Mouse (Mus musculus) left cerebral cortex, adult 11 months (tissue): Measurements from ENCODE around the gene Mapkapk2.

Experiments used
- DNase-seq: peaks from one replicate; pipeline ENCODE4 v3.0.0; 2022; ENCODE audit warnings: low spot score

Mapkapk2 gene

DNA sequence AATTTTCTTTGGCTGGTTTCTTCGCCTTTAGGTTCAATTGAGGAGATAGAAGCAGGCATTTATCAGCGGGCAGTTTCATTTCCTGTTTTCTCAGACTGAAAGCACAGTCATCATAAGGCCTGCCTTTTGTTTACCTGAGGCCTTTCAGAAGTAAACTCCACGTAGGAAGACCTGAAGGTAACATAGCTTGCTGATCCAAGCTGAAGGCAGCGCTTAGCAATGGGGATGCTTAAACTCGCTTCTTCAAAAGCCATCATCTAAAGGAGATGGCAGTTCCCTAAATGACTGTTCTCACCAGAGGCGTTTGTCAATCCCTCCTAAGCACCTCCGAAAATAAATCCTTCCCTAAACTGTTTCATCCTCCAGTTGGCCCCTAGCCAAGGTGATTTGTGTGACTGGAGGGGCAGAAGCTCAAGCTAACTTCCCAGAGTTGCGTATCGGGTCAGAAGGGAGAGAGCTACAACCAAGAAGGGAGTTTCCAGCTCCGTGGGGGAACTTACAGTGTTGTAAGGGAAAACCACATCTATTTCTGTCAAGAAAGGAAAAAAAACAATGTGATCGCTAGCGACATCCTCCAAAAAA lies 13.0 kb upstream of the Mapkapk2 start:
- no peak for DNase-seq

DNA sequence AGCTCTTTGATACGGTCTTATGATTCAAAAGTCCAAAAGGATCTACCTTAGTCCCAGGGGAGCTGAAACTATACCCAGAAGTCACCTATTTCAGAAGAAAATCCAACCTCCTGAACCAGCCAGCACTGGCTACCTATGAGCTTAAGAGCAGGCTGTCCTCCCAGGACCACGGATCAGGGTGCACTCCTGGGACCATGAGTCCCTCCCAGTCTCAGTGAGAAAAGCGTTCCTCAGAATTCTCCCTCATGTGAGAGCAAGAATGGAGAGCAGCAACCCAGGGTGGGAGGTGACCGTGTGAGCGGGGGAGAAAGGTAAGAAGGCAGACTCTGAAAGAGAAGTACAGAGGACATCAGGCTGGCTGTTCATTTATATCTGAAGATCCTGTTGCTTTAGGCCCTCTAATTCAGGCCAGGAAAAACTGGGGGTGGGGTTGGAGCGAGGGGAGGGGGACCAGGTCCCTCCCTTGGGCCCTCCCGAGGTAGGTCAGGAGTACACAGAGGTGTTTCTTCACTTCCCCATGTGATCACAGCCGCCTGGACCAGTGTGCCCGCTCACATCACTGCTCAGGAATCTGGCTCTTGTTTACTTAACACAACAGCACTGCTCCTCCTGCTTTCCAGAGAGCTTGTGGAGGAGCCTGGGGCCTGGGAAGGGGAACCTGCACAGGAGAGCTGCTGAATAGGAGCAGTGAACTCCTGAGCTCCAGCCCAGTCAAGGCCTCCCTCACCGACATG lies 10.1 kb upstream of the Mapkapk2 start:
- DNase-seq, result no peak

DNA sequence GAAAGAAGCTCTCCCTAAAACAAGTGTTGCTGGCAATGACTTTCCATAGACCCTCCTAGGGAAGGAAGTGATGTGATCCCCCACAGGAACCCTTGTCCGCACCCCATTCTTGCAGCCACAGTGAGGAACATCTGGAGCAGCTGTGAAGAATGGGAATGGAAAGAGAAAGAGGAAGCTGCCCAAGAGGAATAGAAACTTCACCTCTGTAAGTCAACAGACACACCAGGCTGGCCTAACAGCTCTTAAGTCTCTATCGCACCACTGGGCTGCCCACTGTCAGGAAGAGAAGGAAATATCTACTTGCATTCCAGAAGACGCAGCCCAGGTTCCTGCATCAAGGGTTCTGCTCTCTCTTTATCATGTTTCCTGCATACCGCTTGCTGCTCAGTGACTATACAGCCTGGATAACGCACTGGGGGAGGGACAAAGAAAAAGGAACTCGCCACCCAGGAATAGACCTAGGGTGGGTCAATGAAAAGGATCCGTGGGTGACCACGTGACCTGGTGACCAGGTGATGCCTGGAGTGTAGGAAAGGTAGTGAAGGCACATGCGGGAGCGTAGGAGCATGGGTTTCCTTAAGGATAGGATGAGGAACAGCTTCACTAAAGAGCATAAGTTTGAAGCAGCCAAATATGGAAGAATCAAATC lies 6.3 kb upstream of the Mapkapk2 start:
- no peak for DNase-seq

DNA sequence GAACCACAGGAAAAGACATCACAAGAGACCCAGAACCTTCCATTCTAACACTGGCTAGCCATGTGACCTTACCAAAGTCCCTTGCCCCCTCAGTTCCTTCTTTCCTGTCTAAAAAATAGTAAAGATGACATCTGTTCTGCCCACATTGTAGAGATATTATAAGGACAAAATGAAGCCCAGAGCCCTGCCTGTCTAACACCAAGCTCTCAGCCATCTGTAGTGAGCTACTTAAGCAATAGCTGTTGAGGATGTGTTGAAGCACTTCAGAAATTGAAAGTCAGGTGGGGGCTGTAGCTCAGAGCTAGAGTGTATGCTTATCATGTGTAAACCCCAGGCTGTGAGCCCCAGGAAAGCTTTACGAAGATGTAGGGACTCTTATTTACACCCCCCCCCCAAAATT lies 3.2 kb upstream of the Mapkapk2 start:
- DNase-seq, result no peak

DNA sequence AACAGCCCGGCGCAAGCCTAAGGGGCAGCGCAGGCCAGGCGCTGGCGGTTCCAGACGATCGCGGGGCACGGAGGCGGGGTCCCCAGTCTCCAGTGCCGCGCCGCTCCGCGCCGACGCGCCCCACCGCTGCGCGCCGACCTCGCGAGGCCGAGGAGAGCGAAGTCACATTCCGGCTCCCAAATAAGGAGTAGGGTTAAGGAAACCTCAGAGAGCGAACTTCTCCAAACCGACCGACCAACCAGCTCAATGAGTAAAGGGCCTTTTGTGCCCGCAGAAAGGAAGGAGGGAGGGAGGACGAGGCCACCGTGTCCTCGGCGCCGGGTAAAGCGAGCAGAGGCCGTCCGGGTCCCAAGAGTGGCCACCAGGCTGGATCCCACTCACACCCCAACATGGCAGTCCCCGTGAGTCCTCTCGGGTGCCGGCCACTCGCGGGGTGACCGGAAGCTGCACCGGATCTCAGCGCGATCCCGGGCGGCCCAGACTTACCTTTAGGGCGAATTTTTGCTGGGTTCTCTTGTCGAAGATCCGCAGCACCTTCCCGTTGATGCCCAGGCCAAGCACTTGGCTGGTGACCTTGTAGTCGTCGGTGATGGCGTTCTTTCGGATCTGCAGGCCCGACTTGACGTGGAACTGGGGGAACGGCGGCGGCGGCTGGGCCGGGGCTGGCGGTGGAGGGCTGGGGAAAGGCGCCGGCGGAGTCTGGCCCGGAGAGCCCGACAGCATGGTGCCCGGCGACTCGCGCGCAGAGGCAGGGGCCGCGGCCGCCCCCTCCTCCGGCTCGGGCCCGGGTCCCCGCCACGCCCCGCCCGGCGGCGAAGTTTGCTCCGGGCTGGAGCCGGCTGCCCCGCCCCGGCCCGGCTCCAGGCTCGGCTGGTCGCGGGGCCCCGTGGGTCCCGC lies 575 bp downstream of the Mapkapk2 start:
- DNase-seq, result no peak

DNA sequence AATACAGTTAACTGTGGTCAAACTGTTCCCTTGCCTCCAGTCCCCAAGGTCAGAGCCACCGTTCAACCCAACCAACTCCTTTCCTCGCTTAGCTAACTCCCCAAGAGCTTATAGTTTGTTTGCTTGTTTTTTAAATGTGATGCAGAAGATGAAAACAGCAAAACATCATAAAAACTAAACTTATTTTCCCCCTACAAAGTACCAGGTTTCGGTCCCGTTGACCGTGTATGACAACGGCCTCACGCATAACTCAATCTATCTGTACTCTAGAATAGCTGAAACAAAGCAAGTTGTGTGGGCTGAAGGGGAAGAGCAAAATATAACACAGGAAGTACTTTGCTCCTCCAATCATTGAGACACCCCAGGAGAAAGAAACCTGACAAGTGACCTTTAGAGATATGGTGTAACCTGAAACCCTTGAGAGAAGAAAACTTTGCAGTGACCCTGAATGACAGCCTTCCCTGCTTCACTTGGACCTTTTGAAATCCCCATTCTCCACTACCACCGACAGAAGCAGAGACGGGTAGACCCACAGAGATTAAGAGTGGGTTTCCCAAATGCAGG lies 1.4 kb downstream of the Mapkapk2 start:
- no peak for DNase-seq

DNA sequence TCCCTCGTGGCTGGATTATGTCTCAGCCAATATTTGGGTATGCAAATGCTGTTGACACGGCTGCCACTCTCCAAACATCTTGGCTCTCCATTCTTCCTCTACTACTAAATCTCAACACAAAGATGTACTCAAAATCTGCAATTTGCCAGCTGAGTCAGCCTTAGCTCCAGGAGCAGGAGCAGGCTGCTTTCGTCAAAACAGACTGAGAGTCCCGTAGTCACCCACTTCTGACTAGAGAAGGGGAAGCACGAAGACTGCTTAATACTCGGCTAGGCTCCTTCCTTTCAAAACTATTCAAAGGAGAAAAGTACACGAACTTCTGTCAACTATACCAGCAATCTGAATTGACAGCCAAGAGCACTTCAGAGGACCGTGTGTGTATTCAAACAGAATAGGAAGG lies 2.1 kb downstream of the Mapkapk2 start:
- no peak for DNase-seq

DNA sequence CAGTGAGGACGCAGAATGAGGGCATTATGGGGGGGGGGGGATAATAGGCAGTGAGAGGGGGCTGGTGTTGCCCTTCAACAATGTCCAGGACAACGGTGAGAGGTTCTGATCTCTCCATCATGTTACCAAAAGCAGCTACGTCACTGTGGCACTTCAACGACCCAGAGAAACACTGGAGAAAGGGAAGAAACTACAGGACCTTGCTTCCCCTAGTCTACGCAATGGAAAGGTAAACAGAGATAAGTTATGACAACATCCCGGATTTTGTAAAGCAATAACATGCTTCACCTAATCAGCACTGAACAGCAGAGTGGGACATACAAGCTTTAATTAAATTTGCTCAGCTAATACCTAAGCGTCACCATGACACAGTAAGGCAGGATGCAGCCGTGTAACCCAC lies 3.7 kb downstream of the Mapkapk2 start:
- DNase-seq, result no peak

DNA sequence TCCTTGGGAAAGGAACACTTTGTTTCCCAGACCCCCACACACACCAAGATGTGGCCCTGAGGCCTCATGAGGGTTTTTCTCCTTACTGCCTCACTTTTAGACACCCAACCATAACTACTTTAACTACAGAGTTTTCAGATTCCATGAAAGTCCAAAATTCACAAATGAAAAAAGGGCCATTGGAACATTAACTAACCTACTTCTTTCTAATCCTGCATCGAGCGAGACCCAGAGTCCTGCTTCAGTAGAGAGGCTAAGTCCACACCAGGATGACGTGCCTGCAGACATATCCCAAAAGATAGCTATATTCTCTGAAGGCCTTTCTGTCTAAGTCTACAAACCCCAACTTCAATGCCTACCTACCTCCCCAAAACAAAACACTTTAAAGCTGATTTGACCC lies 4.8 kb downstream of the Mapkapk2 start:
- DNase-seq, result no peak

DNA sequence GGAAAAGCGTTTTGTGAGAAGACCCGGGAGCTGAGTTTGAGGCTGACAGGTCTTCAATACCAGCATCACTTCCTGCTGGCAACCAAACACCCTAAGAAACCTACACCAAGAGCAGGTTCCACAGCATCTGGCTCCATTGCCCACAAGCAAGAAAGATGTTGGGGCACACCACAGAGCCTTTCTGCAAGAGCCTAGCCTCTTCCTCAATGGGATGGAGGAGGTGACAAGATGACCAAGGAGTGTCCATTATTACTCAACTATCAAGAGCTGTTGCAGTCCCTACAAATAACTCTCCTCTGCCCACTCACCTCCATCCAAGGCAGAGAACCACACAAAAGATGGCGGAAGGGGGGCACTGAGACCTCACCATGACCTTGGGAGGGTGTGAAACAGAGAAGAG lies 5.5 kb downstream of the Mapkapk2 start:
- no peak for DNase-seq

DNA sequence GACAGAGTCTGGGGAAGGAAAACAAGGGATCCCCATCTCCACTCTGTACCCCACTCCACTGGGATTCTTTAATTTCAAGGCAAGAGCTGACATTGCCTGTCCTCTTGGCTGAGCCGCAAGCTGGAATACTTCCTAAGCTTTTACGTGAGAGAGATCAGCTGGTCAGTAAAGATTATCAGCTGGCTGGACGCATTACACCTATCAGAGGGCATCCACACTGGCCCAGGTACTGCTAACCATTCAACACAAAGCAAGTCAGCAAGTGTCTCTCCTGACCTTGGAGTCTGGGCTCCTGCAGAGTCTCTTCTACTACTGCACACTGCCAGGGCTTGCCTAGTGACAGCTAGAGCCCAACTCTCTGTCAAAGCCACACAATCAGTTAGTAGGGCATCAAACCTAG lies 6.1 kb downstream of the Mapkapk2 start:
- DNase-seq, result no peak

DNA sequence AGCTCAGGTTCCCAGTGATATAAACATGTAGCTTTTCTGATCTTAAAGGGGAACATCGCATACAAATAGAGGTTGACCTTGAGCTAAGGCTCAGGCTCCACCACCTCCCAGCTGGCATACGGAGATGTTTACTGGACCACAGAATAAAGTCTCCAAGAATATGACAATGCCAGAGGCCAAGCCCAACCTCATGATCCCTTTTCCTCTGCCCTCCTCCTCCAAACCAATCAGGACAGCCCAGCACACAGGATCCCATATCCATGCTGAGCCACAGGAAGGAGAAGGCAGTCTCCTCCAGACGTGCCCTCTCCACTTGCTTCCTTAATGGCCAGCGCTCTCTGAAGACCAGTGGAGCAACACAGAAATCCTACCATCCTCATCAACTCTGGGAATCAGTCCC lies 6.7 kb downstream of the Mapkapk2 start:
- no peak for DNase-seq

DNA sequence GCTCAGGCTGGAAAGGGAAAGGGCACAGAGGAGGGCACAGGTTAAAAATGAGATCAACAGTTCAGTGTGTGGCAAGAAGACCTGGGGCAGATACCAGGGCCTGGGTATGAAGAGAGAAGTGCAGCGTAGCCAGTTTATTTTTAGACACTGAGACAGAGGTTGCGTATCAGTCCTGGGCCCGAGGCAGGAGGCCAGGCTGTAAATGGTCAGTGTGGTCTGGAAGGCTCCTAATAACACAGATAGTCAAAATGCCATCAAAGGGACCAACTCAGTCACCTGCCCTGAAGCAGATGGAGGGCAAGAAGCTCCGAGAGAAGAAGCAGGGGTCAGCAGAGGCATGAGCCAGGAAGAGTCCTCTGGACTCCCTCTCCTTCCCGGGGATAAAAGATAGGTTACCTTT lies 7.4 kb downstream of the Mapkapk2 start:
- DNase-seq, result no peak

DNA sequence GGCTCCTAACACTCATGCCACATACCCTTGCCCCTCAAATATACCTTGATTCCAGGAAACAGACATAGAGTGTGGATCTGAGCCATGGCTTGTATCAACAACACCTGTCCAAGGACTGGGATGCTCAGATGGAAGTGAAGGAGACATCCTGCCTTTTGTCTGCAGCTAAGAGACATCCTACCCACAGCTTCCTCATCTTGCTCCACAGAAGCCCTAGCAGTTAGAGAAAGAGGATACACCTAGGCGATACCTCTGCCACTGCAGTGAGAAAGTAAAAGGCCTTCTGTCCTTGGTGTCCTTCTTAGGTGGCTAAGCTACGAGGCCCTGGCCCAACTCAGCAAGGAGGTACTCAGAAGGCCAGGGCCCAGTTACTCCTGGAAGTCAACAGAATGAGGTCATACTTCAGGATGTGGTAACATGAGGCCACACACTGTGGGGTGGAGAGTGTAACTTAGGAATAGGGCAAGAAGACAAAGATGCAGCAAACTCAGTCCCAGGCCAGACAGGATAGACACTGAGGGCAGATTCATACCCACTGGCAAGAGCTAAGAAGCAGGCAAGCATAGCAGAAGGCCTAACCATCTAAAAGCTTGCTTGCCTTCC lies 8.0 kb downstream of the Mapkapk2 start:
- no peak for DNase-seq

DNA sequence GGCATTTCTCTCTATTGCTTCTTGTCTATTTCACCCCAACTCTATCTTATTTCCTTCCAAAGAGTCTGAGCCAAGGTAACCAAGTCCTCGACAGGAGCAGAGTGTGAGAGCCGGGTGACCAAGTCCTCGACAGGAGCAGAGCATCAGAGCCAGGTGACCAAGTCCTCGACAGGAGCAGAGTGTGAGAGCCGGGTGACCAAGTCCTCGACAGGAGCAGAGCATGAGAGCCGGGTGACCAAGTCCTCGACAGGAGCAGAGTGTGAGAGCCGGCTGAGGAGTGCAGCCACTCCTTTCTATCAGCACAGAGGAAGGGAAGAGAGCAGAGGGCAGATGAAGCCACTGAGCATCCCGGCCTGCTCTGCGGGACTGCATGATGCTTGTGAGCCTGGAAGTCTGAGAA lies 9.1 kb downstream of the Mapkapk2 start:
- no peak for DNase-seq

DNA sequence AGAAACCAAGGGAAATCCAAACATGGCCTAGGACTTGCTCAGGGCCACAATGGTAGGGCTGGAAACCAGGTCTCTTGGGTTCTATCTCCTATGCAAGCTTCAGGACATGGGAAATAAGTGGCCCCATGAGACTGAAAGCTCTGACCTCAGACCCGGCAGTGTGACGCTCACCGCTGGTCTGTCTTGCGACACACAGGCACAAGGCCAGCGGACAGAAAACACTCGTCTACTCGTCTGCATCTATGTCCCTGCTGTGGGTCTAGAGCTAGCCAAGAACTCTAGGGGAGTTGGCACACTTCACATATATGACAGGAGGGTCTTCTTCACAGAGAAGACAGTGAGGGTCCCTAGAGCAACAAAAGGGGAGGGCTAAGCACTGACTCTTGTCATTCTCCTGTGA lies 10.7 kb downstream of the Mapkapk2 start:
- no peak for DNase-seq

DNA sequence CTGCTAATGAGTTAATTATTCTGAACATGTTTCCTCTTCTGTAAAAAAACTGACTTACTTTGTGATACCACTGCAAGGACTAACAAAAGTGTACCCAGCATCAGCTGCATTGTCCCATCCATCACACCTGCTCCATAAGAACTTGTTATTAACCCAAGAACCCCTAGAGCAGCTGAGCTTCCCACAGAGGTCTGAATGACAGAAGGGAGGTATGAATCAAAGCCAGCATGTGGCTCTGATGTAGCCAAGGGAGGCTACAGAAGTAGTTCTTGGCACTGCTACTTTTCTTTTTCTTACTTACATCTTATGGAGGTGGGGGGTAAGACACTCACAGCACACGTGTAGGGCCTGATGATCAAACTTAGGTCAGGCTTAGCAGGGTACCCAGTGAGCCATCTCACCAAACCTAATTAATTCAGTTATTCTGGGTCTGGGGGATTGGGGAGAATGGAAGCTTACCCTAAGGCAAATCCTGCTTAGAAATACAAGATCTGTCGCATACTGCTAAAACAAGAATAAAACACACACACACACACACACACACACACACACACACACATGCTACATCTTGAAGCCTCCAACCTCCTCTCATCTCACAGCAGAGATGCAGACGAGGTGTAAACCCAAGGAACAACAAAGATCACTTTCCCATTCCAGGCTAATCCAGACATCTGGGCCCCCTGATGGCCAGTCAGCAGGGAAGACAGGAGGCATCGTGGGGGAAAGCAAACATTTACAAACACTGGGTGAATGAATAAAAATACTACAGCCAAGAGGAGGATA lies 11.5 kb downstream of the Mapkapk2 start:
- no peak for DNase-seq

DNA sequence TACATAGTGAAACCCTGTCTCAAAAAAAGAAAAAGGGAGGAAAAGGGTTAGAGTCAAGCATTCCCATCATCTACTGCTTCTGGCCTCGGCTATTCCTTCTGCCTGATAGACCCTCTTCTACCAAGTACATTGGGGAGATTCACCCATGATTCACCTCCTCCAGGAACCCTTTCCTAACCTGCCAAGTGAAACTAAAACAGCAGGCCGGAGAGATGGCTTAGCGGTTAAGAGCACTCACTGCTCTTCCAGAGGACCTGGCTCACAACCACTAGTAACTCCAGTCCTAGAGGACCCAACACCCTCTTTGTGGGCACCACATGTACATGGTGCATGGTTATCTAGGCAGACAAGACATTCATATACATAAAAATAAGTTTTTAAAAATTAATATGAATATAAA lies 12.4 kb downstream of the Mapkapk2 start:
- DNase-seq, result no peak

DNA sequence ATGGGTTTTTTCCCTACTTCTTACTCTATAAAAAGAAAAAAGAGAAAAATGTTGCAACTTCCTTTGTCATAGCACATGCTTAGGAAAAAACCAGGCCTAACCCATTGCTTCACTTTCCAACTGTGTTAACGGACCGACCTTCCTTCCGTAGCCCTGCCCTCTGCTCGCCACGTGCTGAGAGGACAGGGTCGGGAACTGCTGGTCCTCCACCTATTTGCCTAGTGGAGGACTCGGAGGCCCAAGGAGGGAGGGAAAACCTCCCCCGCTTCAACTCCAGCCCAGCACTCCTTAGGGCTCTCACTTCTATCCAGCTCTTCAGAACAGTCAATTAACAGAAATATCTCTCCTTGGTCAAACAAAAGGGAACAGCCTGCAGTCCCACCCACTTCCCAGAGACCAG lies 13.3 kb downstream of the Mapkapk2 start:
- DNase-seq, result no peak

DNA sequence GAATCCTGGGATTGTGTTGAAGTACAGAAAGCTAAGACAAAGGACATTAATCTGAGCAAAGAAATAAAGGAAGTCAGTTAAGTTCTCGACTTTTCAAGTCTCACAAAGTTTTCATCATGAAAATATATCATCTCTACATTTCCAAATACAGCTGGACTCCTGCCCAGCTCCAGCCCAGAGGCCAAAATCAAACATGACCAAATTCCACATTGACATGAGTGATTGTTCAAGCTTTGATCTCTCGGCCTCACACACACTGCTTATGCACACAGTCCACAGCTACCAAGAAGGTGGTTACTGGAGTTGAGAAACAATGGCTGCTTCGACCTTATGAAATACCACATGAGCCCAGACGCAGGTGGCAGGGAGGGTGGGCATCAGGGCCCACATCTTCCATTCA lies 14.0 kb downstream of the Mapkapk2 start:
- DNase-seq, result no peak

DNA sequence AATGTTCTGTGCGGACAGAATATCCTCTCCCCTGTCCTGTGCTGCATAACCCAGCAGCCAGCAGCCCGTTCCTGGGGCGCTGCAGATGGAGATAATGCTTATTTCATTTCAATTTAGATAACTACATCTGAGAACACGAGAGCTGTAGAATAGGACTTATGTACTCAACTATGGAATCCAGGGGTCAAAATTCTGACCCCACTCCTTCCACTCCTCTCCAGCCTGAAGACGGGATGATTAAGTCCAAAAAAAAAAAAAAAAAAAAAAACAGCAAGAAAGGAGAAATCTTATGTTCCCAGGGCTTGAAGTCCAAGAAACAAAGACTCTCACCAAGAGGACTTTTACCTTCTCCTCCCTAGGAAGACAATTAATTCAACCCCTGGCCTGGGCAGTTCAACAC lies 14.5 kb downstream of the Mapkapk2 start:
- no peak for DNase-seq
